23 mouse cellular contexts compared by ENCODE assay signal in genomic region chr10:17590195-17590594, GRCm38 (mm10).
DNase-seq lines count a peak whose midpoint lies in the region; ATAC-seq lines count a peak whose summit lies in the region.
"Had no signal": no experiment of that assay in that cellular context is flagged by ENCODE, and none has a peak within 500 bp of the region (broad histone marks: within the 10 kb centered on the region; RNA-seq: fewer than 3 reads in every experiment).

No protein-coding gene starts in this region.

- H3K4me2 ChIP-seq in liver, embryonic 15.5 days: peak overlapping the region; percentile 6; the same call in 1 of the 2 replicates
- H3K4me2 ChIP-seq: forebrain, embryonic 13.5 days had no signal

- peak; percentile 21 for DNase-seq in embryo, embryonic 10 days (ENCODE audit: low spot score)
- no peak for DNase-seq in embryo, embryonic 10.5 days (ENCODE audit: low spot score)
- peak; percentile 59 for DNase-seq in 416B (ENCODE audit: low read depth)
- no peak for DNase-seq in urinary bladder, postnatal 4 days (ENCODE audit: low spot score in 2 of 2)
- no peak for DNase-seq in gastrocnemius, postnatal 14 days
- DNase-seq in left cerebral cortex, postnatal 25 days (ENCODE audit: low spot score in 2 of 2): no peak
- DNase-seq: adrenal gland, postnatal 36 days; cerebellum, adult 2 months; cerebellum, postnatal 36 days; gastrocnemius, postnatal 36 days; kidney, adult 18-20 months; kidney, postnatal 25 days; lung, adult 18-20 months; right cerebral cortex, adult 18-20 months; thymus, postnatal 36 days had no signal

- ATAC-seq in erythroid progenitor cell, adult 5-6 weeks (replicated peaks; ENCODE audit: low FRiP score, poor library complexity, severe bottlenecking): peak; percentile 67; the same call in 1 of the 2 replicates
- ATAC-seq in liver, embryonic 15.5 days (ENCODE audit: insufficient read depth): peak; percentile 98
- ATAC-seq: CD4-positive, CD25-positive, alpha-beta regulatory T cell, adult 4 months; forebrain, embryonic 13.5 days; hindbrain, embryonic 16.5 days had no signal

- no peaks in the 10 kb centered on the region for H3K36me3 ChIP-seq in liver, embryonic 15.5 days (replicated peaks)
- H3K36me3 ChIP-seq: limb, embryonic 10.5 days; midbrain, embryonic 10.5 days had no signal

- WGBS in liver, embryonic 15.5 days (ENCODE audit: insufficient replicate concordance): 17% methylated on average over 1 of the region's 1 CpGs

- no peak overlapping the region for H3K4me3 ChIP-seq in liver, embryonic 15.5 days (replicated peaks)
- H3K4me3 ChIP-seq: forebrain, embryonic 13.5 days; left cerebral cortex, adult 2 months; limb, embryonic 10.5 days; midbrain, embryonic 10.5 days had no signal

- H3K27me3 ChIP-seq in liver, embryonic 15.5 days: no peaks in the 10 kb centered on the region
- H3K27me3 ChIP-seq: forebrain, embryonic 13.5 days had no signal

- H3K4me1 ChIP-seq in liver, embryonic 15.5 days (replicated peaks): peaks cover 51% of the 10 kb centered on the region
- H3K4me1 ChIP-seq: forebrain, embryonic 13.5 days; limb, embryonic 10.5 days; midbrain, embryonic 10.5 days had no signal

- H3K9me3 ChIP-seq in liver, embryonic 15.5 days (replicated peaks): no peaks in the 10 kb centered on the region
- H3K9me3 ChIP-seq: forebrain, embryonic 13.5 days; limb, embryonic 10.5 days; midbrain, embryonic 10.5 days had no signal

- H3K9ac ChIP-seq in liver, embryonic 15.5 days: no peak overlapping the region
- H3K9ac ChIP-seq: forebrain, embryonic 13.5 days had no signal

- H3K27ac ChIP-seq in liver, embryonic 15.5 days (replicated peaks): peak overlapping the region; percentile 80
- H3K27ac ChIP-seq: forebrain, embryonic 13.5 days; limb, embryonic 10.5 days; midbrain, embryonic 10.5 days had no signal

- intact Hi-C loops in gastrocnemius, postnatal 14 days (cut with DNase I; ENCODE audit: low total_unique reads): no loop called here
- intact Hi-C loops in left cerebral cortex, postnatal 25 days (cut with DNase I): no loop called here

Comparison
In these comparisons a context has a peak if more than half of its experiments do, and no peak if none do; other contexts are left out.
1. DNase-seq: peak in embryo, embryonic 10 days (single experiment) and 416B (single experiment); none in embryo, embryonic 10.5 days (single experiment), urinary bladder, postnatal 4 days (0 of 2), gastrocnemius, postnatal 14 days (single experiment) and left cerebral cortex, postnatal 25 days (0 of 2).